Mouse (Mus musculus): ENCODE data around the gene Bcl2. TPM values are rescaled to one million over a fixed set of nuclear protein-coding genes. Genes with fewer than 3 reads are reported as not detected.

Bcl2 gene
- polyA plus RNA-seq (2015; fragmentation: Nextera tagmentation; extraction: Ambion mirVana) = 15.1 TPM in 2 replicates

DNA sequence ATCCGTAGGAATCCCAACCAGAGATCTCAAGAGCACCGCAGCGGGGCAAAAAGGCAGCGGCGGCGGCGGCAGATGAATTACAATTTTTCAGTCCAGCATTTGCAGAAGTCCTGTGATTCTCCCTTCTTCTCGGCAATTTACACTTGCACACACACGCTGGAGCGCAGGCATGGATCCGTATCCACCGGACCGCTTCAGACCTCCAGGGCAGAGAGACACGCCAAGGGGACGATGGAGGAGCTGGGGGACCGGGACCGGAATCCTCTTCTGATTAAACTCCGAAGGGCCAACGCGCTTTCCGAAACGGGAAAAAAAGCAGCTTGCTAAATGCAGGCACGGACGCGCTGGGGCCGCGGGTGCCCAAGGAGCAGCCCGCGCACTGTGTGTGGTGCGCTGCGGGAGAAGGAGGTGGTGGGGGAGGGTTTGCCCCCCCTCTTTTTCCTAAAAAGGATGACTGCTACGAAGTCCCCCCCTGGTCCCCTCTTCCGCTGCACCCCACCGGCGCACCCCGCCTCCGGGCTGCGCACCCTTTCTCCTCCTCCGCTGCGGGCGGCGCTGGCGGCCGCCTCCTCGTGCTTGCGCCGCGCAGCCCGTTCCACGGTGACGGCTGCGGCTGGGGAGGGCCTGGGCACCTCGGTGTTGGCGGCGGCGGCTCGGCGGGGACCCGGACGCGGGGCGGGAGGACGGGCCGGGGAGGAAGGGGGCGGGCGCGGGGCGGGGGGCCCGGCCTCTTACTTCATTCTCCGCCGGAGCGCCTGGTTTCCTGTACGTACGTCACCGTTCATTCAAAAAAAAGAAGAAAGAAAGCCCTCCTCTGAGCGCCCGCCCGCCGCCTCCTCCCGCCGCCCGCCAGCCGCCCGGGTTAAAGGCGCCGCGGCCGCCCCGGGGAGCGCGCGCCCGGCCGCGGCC, at the start of gene Bcl2:
Bcl2 (minus strand) TSS at position 654 of the 909 bp plus-strand sequence.
- H3K4me2 ChIP-seq = peak within 1 kb of the TSS; percentile 84
- peak within 1 kb of the TSS; percentile 93 for H3K9ac ChIP-seq
- WGBS = under 1% methylated on average over 72 of the region's 95 CpGs
- H3K4me1 ChIP-seq (replicated peaks) = peaks cover 34% of the 10 kb centered on the region
- H3K27ac ChIP-seq = peak within 1 kb of the TSS; percentile 94
- H3K9me3 ChIP-seq = no peaks in the 10 kb centered on the region
- peak within 1 kb of the TSS; percentile 70 for H3K4me3 ChIP-seq
- 0 out of 2 replicates have a peak, but pooled peaks cover 4% of the 10 kb centered on the region for H3K27me3 ChIP-seq
- ATAC-seq (ENCODE audit: low FRiP score) = peak; percentile 86
- no peaks in the 10 kb centered on the region for H3K36me3 ChIP-seq

DNA sequence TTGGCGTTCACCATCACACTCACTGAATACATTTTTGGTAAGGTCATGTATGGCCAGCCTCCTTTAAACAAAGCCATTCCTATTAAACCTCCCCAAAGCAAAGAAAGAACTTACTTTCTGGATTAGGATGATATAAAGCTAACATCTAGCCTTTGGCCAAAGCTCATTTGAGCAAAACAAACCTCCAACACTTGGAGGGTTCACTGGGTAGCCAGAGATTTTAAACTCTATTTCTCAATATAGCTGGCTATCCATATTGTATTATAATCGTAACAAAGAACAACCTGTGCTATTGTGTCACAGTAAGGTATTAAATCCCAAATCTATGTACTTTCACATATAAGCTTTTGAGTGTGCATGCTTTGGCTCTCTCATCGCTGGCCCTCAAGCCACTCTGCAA, 46.7 kb upstream of the Bcl2 start:
- H3K9me3 ChIP-seq = no peaks in the 10 kb centered on the region
- H3K27ac ChIP-seq = no peak overlapping the region; the same call in 1 of the 2 replicates
- no peak overlapping the region for H3K9ac ChIP-seq
- no peak overlapping the region for H3K4me3 ChIP-seq
- peaks cover 20% of the 10 kb centered on the region for H3K4me1 ChIP-seq (replicated peaks)
- no peak for ATAC-seq (ENCODE audit: low FRiP score)
- no peaks in the 10 kb centered on the region for H3K27me3 ChIP-seq
- H3K4me2 ChIP-seq = peak overlapping the region; percentile 99; the same call in 1 of the 2 replicates
- peaks cover 10% of the 10 kb centered on the region for H3K36me3 ChIP-seq
- 84% methylated on average over 3 of the region's 3 CpGs for WGBS

GRCm38 (mm10) chr1:106759572-106760435, 45.7 kb upstream of the Bcl2 start, which contains the start of gene Kdsr:
Gene Kdsr, minus strand, starts transcription at chr1:106759727.
- H3K4me1 ChIP-seq (replicated peaks) = peaks cover 20% of the 10 kb centered on the region
- no peaks in the 10 kb centered on the region for H3K27me3 ChIP-seq
- H3K9ac ChIP-seq = peak within 1 kb of the TSS; percentile 88
- no peaks in the 10 kb centered on the region for H3K9me3 ChIP-seq
- 3% methylated on average over 51 of the region's 51 CpGs for WGBS
- peaks cover 10% of the 10 kb centered on the region for H3K36me3 ChIP-seq
- H3K27ac ChIP-seq = peak within 1 kb of the TSS; percentile 89
- peak within 1 kb of the TSS; percentile 99 for H3K4me2 ChIP-seq
- ATAC-seq (ENCODE audit: low FRiP score) = peak; percentile 99
- peak within 1 kb of the TSS; percentile 81 for H3K4me3 ChIP-seq

DNA sequence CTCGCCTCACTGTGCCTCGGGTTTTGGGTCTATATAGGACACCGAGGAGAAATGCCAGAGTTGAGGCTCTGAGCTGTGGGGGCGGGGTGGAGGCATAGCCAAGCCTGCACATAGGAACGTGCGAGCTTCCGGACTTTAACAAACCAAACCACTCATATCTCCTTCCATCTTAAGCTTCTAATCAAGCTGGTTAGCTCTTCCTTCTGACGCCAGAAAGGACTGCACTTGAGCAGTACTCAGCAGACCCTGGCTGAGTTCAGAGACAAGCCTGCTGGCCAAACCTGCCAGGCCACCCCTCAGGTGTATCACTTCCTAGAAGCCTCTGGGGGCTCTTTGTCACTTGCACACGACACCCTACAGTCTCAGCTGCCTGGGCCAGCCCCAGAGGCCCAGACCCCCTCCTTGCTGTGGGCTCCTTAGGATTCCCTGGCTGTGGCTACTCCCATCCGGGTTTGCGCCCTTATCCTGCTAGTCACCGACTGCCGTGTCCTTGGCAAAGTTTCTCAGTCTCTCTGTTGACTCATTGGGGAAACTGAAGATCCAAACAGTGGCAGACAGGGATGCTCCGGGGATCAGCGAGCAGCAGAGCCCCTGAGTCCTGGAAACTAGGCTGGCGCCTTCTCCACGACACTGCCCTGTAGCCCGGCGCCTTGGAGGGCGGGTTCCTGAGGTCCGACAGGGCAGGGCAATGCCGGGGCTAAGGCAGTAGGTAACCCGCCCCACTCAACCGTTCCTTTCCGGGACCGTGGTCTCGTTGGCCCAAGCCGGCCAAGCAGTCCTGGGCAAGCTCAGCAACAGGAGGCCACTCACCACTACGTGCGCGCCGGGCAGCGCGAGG, 44.9 kb upstream of the Bcl2 start:
- Histone ChIP-seq H3K9me3 (no peaks in the 10 kb centered on the region), H3K36me3 (peaks cover 11% of the 10 kb centered on the region), H3K4me2 (peak overlapping the region; percentile 99), H3K4me3 (peak overlapping the region; percentile 81), H3K4me1 (replicated peaks) (peaks cover 20% of the 10 kb centered on the region), H3K27me3 (no peaks in the 10 kb centered on the region), H3K9ac (peak overlapping the region; percentile 88), H3K27ac (peak overlapping the region; percentile 79)
- ATAC-seq (ENCODE audit: low FRiP score) = peak; percentile 54
- WGBS = 4% methylated on average over 34 of the region's 34 CpGs

- Histone ChIP-seq H3K27ac (no peak overlapping the region), H3K36me3 (peaks cover 29% of the 10 kb centered on the region), H3K27me3 (no peaks in the 10 kb centered on the region), H3K4me3 (no peak overlapping the region), H3K9me3 (no peaks in the 10 kb centered on the region), H3K9ac (no peak overlapping the region), H3K4me2 (no peak overlapping the region), H3K4me1 (replicated peaks) (peaks cover 20% of the 10 kb centered on the region)
- 94% methylated on average over 4 of the region's 4 CpGs for WGBS
- ATAC-seq (ENCODE audit: low FRiP score) = no peak
Measured at GRCm38 (mm10) chr1:106756633-106757032, 42.6 kb upstream of the Bcl2 start.

DNA sequence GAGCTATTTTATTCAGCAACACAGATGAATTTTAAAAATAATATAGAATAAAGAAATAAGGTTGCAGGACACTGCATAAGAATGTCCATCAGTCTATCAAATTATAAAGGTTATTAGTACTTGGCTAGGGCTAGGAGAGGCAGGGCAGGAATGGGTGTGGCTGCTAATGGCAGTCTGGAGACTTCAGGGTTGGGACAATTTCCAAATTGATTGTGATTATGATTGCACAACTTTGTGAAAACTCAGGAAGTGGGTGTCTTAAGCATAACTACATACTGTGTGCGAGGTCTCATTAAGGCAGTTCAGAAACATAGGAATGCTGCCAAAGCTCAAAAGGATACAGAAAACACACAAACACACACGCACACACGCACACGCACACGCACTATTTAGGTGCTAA, 37.9 kb upstream of the Bcl2 start:
- ATAC-seq (ENCODE audit: low FRiP score) = no peak
- H3K27me3 ChIP-seq = no peaks in the 10 kb centered on the region
- H3K4me2 ChIP-seq = no peak overlapping the region
- no peak overlapping the region for H3K4me3 ChIP-seq
- 93% methylated on average over 5 of the region's 5 CpGs for WGBS
- no peak overlapping the region for H3K27ac ChIP-seq
- H3K4me1 ChIP-seq (replicated peaks) = no peaks in the 10 kb centered on the region
- H3K36me3 ChIP-seq = peaks cover 48% of the 10 kb centered on the region
- H3K9ac ChIP-seq = no peak overlapping the region
- no peaks in the 10 kb centered on the region for H3K9me3 ChIP-seq

GRCm38 (mm10) chr1:106750656-106751055, 36.6 kb upstream of the Bcl2 start:
- Histone ChIP-seq H3K4me1 (replicated peaks) (no peaks in the 10 kb centered on the region), H3K4me2 (no peak overlapping the region), H3K9ac (no peak overlapping the region), H3K27me3 (no peaks in the 10 kb centered on the region), H3K36me3 (peaks cover 61% of the 10 kb centered on the region), H3K27ac (no peak overlapping the region), H3K4me3 (no peak overlapping the region), H3K9me3 (no peaks in the 10 kb centered on the region)
- 92% methylated on average over 1 of the region's 1 CpGs for whole genome bisulfite sequencing
- ATAC-seq (ENCODE audit: low FRiP score) = no peak

DNA sequence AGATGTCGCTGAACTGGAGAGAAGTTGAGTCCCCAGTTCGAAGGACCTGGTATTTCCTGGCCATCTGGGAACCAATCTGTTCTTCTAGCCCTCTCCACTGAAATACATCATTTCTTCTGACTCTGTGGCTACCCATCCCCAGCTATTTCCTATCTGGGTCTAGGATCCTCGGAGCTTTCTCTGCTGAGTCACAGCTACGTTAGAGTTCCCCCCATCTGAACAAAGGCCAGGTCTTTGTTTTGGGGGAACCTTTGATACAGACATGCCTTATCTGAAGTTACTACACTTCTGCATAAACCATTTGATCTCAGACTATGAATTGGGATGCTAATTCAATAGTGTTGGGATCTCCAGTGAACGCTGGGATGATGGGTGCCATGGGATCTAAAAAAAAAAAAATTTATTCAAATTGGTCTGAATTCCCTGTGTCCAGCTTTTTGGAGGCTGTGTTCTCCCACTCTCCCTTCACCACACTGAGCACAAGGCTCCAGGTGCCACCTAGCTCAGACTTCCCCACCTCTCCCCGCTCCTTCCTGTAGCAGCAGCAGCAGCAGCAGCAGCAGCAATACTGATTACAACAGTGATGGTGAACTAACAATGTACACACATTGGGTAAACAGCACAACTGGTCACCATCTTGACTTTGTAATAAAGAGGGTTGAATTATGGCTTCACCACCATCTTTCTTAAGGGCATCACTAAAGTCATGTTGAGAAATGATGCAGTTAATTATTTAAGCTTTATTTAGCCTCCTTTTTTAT, 34.7 kb upstream of the Bcl2 start:
- ATAC-seq (ENCODE audit: low FRiP score) = no peak
- H3K9me3 ChIP-seq = no peaks in the 10 kb centered on the region
- H3K36me3 ChIP-seq = peaks cover 55% of the 10 kb centered on the region
- 88% methylated on average over 6 of the region's 6 CpGs for WGBS
- no peaks in the 10 kb centered on the region for H3K27me3 ChIP-seq
- H3K9ac ChIP-seq = no peak overlapping the region
- no peaks in the 10 kb centered on the region for H3K4me1 ChIP-seq (replicated peaks)
- H3K27ac ChIP-seq = no peak overlapping the region
- H3K4me2 ChIP-seq = no peak overlapping the region
- no peak overlapping the region for H3K4me3 ChIP-seq

- Histone ChIP-seq H3K27me3 (no peaks in the 10 kb centered on the region), H3K9me3 (no peaks in the 10 kb centered on the region), H3K4me2 (no peak overlapping the region), H3K27ac (no peak overlapping the region), H3K9ac (no peak overlapping the region), H3K4me1 (replicated peaks) (no peaks in the 10 kb centered on the region), H3K4me3 (no peak overlapping the region), H3K36me3 (peaks cover 55% of the 10 kb centered on the region)
- WGBS = 97% methylated on average over 6 of the region's 6 CpGs
- ATAC-seq (ENCODE audit: low FRiP score) = no peak
Measured at GRCm38 (mm10) chr1:106742980-106743379, 28.9 kb upstream of the Bcl2 start.

- 96% methylated on average over 4 of the region's 4 CpGs for WGBS
- H3K27ac ChIP-seq = no peak overlapping the region
- ATAC-seq (ENCODE audit: low FRiP score) = no peak
Measured at GRCm38 (mm10) chr1:106740735-106741134, 26.7 kb upstream of the Bcl2 start.

GRCm38 (mm10) chr1:106739810-106740209, 25.7 kb upstream of the Bcl2 start:
- 94% methylated on average over 5 of the region's 5 CpGs for WGBS
- peaks cover 42% of the 10 kb centered on the region for H3K36me3 ChIP-seq

More at GRCm38 (mm10) chr1:106740735-106741134, 26.7 kb upstream of the Bcl2 start:
- Histone ChIP-seq H3K36me3 (peaks cover 48% of the 10 kb centered on the region), H3K4me1 (replicated peaks) (no peaks in the 10 kb centered on the region), H3K4me2 (no peak overlapping the region), H3K4me3 (no peak overlapping the region), H3K9ac (no peak overlapping the region), H3K9me3 (no peaks in the 10 kb centered on the region), H3K27me3 (no peaks in the 10 kb centered on the region)

More at GRCm38 (mm10) chr1:106739810-106740209, 25.7 kb upstream of the Bcl2 start:
- Histone ChIP-seq H3K4me3 (no peak overlapping the region), H3K9me3 (no peaks in the 10 kb centered on the region), H3K4me1 (replicated peaks) (no peaks in the 10 kb centered on the region), H3K4me2 (no peak overlapping the region), H3K9ac (no peak overlapping the region), H3K27ac (no peak overlapping the region), H3K27me3 (no peaks in the 10 kb centered on the region)
- ATAC-seq (ENCODE audit: low FRiP score) = no peak

Measured in hindbrain, embryonic 13.5 days (tissue).